Mouse (Mus musculus) liver (tissue): ENCODE measurements around the gene Olfr1339.
A peak's percentile ranks its signal among the peaks of the same experiment; 100 is the strongest.

ENCODE experiments used
- DNase-seq: peaks from one replicate; pipeline ENCODE4 v3.0.0-alpha.2; 2020; ENCODE audit warnings: mixed read lengths

Gene Olfr1339

DNA sequence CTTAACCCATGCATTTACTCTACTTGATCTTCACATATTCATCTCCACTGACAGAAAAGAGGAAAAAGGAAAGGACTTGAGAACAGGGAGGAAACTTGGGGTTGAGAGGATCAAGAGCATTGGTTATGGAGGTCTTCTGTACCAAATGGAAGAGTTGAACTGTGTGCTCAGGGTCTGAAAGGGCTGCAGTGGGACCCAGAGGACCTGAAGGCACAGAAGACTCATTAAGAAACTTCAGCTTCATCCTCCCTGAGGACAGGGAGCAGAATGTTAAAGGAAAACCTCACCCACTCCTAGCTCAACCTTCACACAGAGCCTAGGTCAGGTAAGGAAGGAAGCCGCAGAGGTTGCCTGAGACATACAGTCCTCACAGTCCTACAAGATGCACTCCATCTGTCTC lies at the start of gene Olfr1339:
Gene Olfr1339 (plus strand): TSS at position 301 of the 400 bp plus-strand sequence.
- DNase-seq = no peak

DNA sequence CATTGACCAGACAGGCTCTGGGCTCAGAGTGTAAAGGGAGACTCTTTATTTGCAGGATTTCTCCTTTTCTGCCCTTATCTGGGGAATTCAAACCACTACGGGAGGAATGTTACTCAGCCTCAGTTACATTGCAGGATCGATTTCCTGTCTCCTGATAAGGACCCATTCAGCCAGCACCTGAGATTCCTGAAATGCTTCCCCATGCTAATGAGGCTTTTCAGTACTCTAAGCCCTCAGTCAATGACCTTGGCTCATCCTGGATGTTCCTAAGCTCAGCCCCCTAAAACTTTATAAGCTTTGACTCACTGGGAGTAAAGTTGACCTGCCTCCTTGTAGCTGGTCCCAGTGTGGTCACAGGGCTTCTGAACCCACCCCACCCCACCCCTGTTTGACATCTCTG lies 44.9 kb upstream of the Olfr1339 start:
- no peak for DNase-seq

DNA sequence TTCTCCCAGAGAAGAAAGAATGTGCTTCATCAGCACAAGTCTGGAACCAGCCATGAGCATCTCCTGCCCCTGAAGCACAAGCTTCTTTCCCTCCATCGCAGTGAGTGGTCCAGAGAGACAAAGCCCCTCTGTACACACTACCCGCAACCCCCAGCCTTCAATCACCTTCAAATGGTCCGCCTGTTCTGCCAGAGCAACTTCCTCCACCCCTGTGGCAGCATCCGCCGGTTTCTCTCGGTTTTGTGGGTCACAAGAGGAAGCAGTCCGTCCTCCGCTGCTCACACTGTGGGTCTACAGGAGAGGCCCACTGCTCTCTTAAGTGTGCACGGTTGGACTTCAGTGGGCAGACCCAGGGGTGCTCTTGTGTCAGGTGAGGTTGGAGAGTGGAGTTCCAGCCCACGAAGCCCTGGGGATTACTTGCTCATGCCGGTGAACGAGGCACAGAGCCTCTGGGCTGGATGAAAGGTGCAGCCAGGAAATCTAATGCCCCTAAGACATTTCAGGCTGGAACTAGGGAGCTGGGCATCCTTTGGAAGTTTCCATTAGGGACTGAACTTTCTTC lies 39.5 kb upstream of the Olfr1339 start, which contains the start of gene Olfr1342:
Gene Olfr1342 (minus strand): TSS at position 345 of the 562 bp plus-strand sequence.
- peak; percentile 4 for DNase-seq

DNA sequence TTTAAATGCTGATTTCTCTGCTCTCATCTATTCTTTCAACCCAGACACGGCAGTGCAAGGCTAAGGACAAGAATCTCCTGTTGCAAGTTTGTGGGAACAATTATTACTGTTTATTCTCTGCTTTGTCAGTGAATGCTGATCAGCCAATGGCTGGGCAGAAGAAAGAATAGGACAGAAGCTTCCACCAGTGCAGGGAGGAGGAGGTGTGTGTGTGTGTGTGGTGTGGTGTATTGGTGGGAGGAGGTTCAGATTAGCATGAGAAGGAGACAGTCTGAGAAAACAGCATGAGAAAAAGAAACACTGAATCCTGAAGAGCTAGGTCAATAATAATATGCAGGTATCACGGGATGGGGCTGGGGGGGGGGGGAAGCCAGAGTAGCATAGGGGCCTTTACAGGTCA lies 38.2 kb upstream of the Olfr1339 start:
- no peak for DNase-seq

DNA sequence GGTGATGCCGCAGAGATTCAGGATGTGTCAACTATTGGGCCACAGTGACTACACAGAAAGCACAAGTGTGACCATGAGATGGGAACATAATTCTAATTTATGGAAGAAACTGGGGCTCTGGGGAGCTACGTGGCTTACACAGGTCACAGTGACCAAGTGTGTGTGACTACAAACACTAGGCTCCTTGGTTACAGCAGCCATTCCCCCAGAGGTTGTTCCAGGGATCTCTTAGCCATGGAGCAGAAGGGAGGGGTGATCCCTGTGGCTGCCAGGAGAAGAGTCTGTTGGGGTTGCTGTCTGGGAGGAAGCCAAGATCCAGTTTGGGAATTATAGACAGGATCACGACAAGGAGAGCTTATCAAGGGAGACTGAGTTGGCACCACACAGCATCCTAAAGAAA lies 28.8 kb upstream of the Olfr1339 start, which contains the start of gene Olfr1341:
Gene Olfr1341 (plus strand): TSS at position 301 of the 400 bp plus-strand sequence.
- no peak for DNase-seq

DNA sequence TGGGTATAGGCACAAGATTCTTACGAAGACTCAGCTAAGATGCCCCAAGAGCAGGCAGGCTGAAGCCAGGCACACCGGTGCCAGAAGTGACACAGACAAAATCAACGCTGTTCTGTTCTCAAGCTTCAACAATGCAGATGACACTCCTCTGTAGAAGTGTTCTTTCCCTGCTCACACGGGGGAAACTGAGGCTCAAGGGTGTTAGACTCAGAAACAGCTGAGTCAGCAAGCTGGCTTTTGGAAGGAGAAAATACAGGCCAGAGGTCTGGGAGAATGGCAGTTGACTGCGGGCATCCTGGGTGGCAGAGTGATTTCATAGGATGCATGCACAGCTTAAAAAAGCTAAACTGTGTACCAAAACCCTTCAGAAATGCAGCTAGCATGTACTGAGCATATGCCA lies 23.9 kb upstream of the Olfr1339 start:
- DNase-seq = no peak

DNA sequence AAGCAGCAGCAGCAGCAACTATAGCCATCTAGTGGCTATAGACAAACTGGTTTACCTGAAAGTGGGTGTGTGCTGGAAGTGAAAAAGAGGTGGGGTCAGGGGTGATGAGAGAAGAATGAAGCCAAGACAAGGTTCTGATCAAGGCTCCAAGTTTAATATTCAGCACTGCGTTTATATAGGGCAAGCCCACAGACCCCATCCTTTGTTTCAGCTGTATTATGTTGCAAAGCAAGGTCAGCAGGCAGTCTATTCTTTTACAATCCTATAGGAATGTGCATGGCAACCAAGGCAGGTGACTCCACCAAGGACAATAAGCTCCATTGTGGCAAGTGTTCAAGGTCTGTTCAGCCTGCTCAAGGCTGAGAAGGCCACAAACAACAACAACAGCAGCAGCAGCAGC lies 20.3 kb upstream of the Olfr1339 start:
- DNase-seq = no peak

DNA sequence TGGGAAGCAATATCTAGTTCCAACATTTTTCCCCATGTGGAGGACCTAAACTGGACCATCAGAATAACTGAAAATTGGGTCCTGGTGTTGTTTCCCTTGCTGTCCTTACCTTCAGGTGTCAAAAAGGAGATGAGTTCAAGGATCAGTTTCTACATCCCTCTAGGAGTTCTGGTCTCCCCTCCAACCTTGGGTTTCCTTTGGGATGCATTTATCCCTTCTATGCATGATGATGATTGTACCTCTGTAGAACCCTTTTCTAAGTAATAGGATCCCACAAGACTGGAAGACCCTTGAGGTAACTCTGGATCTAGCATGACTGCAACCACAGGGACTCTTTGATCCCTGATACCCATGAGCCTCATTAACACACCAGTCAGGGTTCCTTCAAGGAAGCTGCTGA lies 12.1 kb upstream of the Olfr1339 start, which contains the start of gene Olfr1340:
Gene Olfr1340 (plus strand): TSS at position 301 of the 400 bp plus-strand sequence.
- DNase-seq = no peak

DNA sequence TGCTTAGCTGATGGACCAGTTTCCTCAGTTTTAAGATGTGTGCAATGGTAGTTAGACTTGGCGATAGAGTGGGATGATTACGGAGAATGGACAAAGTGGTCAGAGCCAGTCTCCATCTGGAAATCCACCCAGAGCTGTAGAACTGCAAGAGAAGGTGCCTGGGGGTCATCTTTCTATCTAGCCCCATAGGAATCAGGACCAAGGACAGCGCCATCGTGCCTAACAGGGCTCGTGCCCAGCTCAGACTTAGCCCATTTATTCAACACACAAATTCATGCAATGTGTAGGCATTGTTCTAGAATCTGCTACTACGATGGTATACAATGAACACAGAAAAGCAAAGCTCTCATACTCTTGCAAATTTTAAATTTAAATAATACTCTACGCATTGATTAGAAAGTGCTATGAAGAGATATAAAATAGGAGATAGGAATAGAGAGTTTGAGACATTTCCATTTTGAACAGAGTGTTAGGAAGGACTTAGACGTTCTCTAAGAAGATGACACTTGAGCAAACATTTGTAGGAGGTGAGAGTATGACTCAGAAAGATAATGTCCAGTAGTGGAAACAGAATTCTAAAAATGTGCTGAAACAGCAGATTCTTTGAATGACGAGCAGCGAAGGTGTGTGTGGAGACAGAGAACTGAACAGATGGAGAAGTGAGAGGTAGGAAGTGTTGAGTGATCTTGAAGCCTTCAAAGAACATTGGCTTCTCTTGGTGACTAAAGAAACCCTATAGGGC lies 10.1 kb upstream of the Olfr1339 start:
- peak; percentile 10 for DNase-seq

DNA sequence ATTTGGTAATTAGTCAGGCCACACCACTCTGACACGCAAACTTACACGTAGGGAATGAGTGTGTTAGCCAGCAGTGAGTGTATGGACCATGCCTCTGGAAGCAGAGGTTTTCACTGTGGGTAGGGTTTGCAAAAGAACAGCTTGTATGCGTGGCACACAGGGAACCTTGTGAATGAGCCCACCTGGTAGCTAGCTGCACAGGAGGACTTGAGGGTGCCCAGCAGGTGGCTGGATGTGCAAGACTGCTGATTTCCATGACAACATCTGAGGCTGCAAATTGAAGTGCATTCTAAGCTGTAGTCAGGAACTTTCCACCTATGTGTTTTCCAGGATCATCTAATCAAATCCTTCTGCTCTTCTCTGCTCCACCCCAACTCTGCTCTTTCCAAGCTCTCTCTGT lies 7.6 kb downstream of the Olfr1339 start:
- no peak for DNase-seq

DNA sequence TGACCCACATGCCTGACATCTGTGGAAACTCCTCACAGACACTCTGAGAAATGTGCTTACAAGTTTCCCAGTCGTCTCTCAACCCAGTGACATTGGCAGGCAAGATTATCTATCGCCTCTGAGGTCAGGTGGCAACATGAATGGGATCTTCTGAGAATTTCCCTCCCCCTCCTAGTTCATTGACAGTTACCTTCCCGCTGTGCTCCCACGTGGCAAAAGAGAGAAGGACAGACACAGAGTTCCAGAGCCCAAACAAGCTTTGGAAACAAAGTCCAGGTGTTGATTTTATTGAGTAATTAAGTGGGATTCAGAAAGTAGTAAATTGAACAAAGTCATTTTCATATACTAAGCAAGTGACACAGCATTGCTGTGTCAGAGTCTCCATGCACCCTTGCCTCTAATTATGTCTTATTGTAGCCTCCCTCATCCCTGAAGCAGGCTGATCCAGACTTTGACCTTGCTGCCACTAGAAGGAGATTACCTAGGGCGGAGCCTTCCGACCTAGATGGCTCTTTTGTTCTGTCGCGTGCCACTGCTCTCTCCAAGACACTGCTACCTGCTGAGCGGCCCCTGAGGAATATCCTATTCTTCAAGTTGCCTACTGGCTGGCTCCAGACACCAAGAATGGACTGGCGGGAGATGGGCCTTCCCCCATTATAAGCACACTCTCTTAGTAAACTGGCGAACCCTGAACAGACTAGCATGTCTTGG lies 9.2 kb downstream of the Olfr1339 start:
- no peak for DNase-seq

DNA sequence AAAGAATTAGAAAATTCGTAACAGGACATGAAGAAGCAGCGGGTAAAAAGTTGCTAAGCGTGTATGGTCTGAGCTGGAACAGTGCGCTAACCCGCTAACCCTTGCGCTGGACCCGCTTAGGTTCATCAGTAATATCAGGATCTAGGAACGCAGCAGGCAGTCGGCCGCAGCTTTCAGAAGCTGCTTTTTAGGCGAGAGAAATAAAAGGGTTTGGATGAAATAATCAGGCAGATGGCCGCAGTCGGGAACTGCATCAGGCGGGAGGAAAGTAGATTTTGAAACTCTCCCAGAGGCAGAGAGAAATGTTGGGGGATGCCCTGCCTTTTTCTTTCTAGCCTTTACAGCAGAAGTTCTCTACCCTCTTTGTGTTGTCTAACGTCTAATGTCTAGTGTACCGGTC lies 9.9 kb downstream of the Olfr1339 start:
- no peak for DNase-seq

DNA sequence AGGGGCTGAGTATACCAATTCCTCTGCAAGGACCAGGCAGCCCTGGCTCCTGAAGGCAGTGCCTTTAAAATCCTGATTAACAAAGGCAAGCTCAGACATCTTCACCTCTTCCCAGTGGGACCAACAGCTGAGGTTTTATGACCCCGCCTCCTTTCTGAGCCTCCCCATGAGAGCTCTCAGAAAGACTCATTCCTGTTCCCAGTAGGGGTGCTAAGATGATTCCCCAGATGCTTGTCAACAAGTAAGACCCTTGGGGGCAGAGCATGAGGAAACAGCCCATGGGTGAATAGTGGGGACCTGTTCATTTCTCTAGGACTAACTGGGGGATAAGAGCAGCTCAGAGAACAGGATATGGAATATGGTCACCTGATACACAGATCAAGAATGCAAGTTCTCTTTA lies 26.7 kb downstream of the Olfr1339 start, which contains the start of gene Olfr1338:
Gene Olfr1338 (minus strand): TSS at position 101 of the 400 bp plus-strand sequence.
- no peak for DNase-seq

DNA sequence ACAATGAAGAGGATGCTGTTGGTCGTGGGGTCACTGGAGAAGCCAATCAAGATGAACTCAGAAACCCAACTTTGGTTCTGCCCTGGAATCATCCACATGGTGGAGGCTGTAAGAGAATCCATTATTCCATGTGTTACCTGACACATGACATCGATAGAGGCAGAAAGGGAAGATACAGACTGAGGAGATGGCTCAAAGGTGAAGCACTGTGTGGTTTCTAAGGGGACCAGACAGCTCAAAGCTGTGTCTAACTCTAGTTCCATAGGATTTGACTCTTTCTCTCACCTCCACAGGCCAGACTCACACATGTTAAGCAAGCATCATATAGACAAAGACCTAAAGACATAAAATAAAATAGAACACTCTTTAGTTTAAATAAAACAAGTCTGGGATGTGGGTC lies 50.5 kb downstream of the Olfr1339 start, which contains the start of gene Olfr1337:
Gene Olfr1337 (minus strand): TSS at position 101 of the 400 bp plus-strand sequence.
- DNase-seq = no peak
